Mouse (Mus musculus) embryo, embryonic 9.5 days (tissue): ENCODE data around the gene Fgf22.

ENCODE experiments used
- DNase-seq: peaks from one replicate; pipeline ENCODE4 v3.0.0-alpha.2; 2017; ENCODE audit errors: extremely low spot score

Gene Fgf22

GRCm38 (mm10) chr10:79766508-79767325 lies 11.8 kb downstream of the Fgf22 start, which contains the start of gene Rnf126:
Gene Rnf126, minus strand, starts transcription at chr10:79766952.
- DNase-seq, result peak; percentile 100

DNA sequence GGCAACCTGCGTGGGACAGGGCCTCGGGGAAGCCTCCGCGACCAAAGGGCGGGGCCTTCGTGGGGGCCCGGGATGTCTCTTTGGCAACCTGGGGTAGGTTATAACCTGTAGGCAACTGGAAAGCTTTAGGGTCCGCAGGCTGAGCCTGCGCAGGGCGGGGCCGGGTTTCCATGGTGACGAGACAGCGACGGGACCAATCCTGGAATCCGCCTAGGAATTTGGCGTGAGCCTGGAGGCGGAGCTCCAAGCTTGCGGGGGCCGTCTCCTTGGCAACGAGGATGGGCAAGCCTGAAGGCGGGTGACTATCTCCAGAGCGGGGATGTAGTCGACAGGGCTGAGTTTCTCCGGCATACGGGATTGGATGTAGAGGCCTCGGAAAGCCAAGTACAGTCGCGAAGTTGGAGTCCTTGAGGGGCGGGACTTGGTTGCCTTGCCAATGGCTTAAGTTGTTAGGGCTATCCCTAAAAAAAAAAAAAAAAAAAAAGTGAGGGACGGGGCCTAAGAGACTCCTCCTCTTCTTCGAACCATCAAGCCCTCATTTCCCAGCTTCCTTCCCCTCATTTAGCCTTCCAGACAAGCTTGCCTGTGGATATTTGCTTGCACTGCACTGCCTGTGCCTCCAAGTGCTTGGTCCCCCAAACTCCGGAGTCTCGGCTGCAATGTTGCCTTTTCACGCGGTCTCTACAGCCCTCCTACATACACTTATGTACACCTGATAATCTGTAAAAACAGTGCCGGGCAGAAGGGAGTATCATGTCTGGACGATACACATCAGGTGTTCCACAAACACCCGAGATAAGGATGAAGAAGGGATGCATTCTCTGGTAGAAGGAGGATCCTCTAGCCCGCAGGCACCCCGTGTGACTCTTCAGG lies 12.7 kb downstream of the Fgf22 start:
- peak; percentile 95 for DNase-seq

DNA sequence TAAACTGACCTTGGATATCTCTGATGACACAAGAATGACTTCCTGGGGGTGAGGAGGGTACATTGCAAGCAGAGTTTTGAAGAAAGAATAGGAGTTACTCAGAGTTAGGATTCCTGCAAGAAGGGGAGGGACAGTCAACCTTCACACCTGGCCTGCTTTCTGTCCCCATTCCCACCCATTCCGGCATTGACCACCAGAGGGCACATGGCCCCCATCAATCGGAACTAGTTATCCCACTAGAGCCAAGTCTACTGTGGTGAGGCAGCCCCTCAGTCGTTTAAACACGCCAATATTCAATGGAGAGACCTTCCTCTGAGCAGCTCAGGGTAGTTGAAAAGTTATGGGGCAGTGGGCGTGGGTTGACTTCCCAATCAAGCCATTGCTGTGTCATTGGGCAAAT lies 13.5 kb downstream of the Fgf22 start:
- DNase-seq, result peak; percentile 87

GRCm38 (mm10) chr10:79769329-79769728 lies 14.5 kb downstream of the Fgf22 start:
- no peak for DNase-seq

GRCm38 (mm10) chr10:79772320-79772719 lies 17.4 kb downstream of the Fgf22 start:
- no peak for DNase-seq

- no peak for DNase-seq
Observed at GRCm38 (mm10) chr10:79773208-79773607, 18.3 kb downstream of the Fgf22 start.

GRCm38 (mm10) chr10:79774486-79775279 lies 19.8 kb downstream of the Fgf22 start:
- DNase-seq, result no peak

DNA sequence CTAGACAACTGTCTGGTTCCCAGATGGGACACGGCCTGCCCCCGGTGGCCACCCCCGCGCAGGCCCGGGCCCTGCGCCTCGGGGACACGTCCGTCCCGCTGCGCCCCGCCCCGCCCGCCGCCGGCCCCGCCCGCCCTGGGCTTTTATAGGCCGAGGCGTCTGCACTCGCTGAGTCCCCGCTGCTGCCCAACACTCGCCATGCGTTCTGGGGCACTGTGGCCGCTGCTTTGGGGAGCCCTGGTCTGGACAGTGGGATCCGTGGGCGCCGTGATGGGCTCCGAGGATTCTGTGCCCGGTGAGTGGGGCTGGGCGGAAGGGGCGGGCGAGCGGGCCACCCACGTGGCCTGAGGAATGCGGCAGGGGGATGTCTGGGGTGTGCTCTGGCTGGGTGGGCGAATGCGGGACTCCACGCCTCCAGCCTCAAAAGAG lies 22.2 kb downstream of the Fgf22 start, which contains the start of gene Fstl3:
Fstl3 (plus strand) TSS at position 170 of the 429 bp plus-strand sequence.
- peak; percentile 47 for DNase-seq

- no peak for DNase-seq
Observed at GRCm38 (mm10) chr10:79778006-79778405, 23.1 kb downstream of the Fgf22 start.

DNA sequence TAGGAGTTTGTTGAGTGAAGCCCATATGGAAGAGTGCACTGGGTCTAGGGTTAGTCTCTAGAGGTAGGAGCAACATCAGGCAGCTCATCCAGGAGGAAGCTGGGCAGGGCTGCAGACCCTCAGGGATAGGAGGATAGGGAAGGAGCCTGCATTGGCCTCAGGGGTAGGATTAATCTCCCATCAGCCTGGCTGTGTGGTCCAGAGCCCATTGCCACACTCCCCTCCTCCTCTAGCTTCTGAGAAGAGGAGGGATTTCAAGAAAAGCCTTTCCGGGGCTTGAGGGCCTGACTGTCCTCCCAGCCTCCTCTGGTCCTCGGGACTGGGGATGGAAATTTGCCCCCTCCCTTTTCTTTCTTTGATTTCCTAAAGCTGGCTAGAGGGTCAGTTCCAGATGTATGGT lies 24.3 kb downstream of the Fgf22 start:
- DNase-seq, result no peak

DNA sequence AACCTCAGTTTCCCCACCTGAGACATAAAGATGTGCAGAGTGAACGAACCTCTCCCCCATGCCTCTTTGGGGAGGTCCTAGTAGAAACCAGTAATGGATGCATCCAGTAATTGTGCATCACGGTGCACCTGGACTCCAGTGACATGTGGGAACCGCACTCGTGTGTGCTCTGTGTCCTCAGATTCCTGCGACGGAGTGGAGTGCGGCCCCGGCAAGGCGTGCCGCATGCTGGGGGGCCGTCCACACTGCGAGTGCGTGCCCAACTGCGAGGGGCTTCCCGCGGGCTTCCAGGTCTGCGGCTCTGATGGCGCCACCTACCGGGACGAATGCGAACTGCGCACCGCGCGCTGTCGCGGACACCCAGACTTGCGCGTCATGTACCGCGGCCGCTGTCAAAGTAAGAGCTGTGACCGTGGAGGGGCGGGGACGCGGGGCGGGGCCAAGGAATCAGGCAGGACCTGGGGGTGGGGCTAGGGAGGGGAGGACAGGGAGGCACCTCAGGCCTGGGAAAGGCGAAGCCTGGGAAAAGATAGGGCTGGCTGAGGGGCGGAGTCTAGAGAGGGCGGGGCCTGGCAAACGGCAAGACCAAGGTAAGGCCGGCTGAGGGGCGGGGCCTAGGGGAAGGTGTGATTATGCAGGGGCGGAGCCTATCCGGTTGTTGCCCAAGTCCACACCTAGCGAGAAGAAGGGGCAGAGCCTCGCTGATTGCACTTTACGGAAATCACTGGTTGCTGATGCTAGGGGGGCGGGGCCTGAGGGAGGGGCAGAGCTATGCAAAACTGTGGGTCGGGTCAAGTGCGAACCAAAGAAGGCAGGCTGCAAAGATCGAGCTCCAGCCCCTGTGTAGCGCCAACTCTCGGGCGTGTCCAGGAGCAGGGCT lies 25.1 kb downstream of the Fgf22 start:
- DNase-seq, result peak; percentile 98

- peak; percentile 81 for DNase-seq
Observed at GRCm38 (mm10) chr10:79780664-79781015, 25.8 kb downstream of the Fgf22 start.

DNA sequence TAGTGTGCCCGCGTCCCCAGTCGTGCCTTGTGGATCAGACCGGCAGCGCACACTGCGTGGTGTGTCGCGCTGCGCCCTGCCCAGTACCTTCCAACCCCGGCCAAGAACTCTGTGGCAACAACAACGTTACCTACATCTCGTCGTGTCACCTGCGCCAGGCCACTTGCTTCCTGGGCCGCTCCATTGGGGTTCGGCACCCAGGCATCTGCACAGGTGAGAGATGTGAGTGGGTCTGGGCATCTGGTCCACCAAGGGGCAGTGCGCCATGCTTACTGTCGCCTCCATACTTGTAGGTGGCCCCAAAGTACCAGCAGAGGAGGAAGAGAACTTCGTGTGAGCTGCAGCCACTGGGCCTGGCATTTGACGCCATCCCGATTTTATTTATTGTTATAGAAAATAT lies 26.3 kb downstream of the Fgf22 start:
- no peak for DNase-seq

DNA sequence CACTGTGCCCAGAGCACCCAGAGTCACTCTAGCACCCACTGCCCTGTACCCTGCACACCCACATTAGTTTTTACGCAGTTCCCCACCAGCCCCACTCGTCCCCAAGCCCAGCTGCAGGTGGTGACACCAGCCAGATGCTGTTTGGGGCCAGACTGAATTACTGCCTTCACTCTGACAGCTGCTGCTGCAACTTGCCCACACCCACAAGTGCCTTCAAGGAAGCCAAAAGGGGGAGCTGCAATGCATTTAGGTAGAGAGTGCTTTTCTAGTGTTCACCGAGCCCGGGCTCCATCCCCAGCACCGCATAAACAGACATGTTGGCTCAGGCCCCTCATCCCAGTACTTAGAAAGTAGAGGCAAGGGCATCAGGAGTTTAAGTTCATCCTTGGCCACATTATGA lies 27.1 kb downstream of the Fgf22 start:
- no peak for DNase-seq

GRCm38 (mm10) chr10:79783050-79783449 lies 28.2 kb downstream of the Fgf22 start:
- DNase-seq, result no peak

DNA sequence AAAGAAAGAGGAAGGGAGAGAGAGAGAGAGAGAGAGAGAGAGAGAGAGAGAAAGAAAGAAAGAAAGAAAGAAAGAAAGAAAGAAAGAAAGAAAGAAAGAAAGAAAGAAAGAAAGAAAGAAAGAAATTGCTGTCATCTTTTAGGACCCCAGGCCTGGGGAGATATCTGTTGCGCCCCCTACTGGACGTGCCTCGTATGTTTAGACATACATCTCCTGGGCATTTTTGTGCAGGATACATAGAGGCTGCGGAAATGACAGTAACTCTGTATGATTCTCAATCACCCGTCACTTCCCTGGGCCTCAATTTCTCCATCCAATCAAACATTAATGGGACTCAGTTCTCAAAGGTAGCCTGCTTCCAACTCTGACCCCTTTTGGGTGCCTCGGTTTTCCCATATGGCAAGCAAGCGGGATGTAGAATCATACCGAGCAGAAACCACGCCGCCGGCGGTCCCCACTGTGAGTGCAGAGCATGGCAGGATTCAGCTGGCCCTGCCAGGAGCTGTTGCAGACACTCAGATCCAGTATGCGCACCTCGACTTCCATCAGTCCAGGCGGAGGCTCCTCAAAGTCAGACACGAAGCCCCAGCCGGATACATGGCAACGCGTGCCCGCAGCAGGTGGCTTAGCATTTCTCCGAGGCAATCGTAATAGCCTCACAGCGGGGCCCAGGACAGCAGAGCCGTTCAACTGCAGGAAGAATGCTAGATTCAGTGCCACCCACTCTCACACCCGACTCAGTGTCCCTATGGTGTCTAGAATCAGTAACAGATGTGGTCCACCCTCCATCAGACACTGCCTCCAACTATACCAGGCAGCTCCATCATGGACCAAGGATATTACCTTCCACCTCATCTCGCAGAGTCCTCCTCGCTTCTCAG lies 29.3 kb downstream of the Fgf22 start:
- DNase-seq, result no peak

GRCm38 (mm10) chr10:79788386-79789158 lies 33.7 kb downstream of the Fgf22 start:
- peak; percentile 77 for DNase-seq

GRCm38 (mm10) chr10:79789581-79789980 lies 34.7 kb downstream of the Fgf22 start:
- no peak for DNase-seq

DNA sequence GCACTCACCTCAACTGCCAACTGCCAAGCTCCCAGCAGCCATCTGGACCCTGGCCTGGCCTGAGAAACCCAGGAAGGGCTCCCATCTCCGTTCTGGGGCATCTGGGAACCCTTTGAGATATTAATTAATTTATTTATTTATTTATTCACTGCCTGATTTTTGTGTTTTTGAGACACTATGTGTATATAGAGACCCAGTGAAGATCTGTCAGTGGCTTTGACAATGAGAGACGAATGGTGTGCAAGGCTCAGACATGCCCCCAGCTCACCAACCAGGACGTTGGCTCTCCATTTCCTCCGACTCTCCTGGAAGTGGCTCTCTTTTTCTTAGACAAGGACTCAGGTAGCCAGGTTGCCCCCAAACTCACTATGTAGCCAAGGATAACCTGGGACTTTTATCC lies 36.0 kb downstream of the Fgf22 start, which contains the start of gene Prss57:
Prss57 (minus strand) TSS at position 101 of the 400 bp plus-strand sequence.
- DNase-seq, result no peak
